Mouse (Mus musculus) kidney, postnatal 0 days (tissue): ENCODE data around the gene Fbxw7. TPM values are rescaled to one million over a fixed set of nuclear protein-coding genes. Genes with fewer than 3 reads are reported as not detected.

ENCODE experiments used
- ATAC-seq: fragments of 200-750 bp; cut with Nextera tagmentation; replicated peaks from 2 replicates; pipeline ENCODE4 v1.8.0; 2017; ENCODE audit warnings: low read depth, moderate number of reproducible peaks, moderate TSS enrichment, moderate library complexity; ENCODE audit not compliant: low FRiP score
- DNase-seq: peaks from one replicate; pipeline ENCODE4 v3.0.0-alpha.2; 2016; ENCODE audit warnings: low spot score
- H3K27ac ChIP-seq: fragments of 300-500 bp; sonication (generic); 2 replicates; pipeline ENCODE4 v1.5.1; 2014; ENCODE audit warnings: mild to moderate bottlenecking
- H3K27me3 ChIP-seq: fragments of 300-500 bp; sonication (generic); 2 replicates; pipeline ENCODE4 v1.6.1; 2014; ENCODE audit warnings: low read length, mixed read lengths; ENCODE audit not compliant: insufficient read depth
- H3K36me3 ChIP-seq: fragments of 300-500 bp; sonication (generic); 2 replicates; pipeline ENCODE4 v1.6.1; 2014; ENCODE audit warnings: low read length, mixed read lengths; ENCODE audit not compliant: insufficient read depth
- H3K4me1 ChIP-seq: fragments of 300-500 bp; sonication (generic); replicated peaks from 2 replicates; pipeline ENCODE4 v1.6.1; 2014; ENCODE audit warnings: antibody characterized with exemption, low read length, mixed read lengths; ENCODE audit not compliant: insufficient read depth
- H3K4me2 ChIP-seq: fragments of 300-500 bp; sonication (generic); 2 replicates; pipeline ENCODE4 v1.6.1; 2014; ENCODE audit warnings: mild to moderate bottlenecking, low read length, moderate library complexity, mixed read lengths
- H3K4me3 ChIP-seq: fragments of 300-500 bp; sonication (generic); replicated peaks from 2 replicates; pipeline ENCODE4 v1.5.1; 2014; ENCODE audit warnings: low read depth, low read length
- H3K9ac ChIP-seq: fragments of 300-500 bp; sonication (generic); 2 replicates; pipeline ENCODE4 v1.6.1; 2014; ENCODE audit warnings: low read depth, low read length
- H3K9me3 ChIP-seq: fragments of 300-500 bp; sonication (generic); replicated peaks from 2 replicates; pipeline ENCODE4 v1.6.1; 2016; ENCODE audit warnings: low read length, inconsistent platforms, mixed read lengths
- CTCF ChIP-seq: IDR thresholded peaks from 2 replicates; pipeline ENCODE4 v1.5.1; 2016; ENCODE audit warnings: antibody characterized with exemption, low read depth, mild to moderate bottlenecking, moderate library complexity
- WGBS: fragments of 180-500 bp; shearing (Covaris S2); extraction: QIAGEN DNeasy Blood & Tissue Kit; methylation state at CpG from one replicate; pipeline ENCODE4 v1.1.7; 2014; 5-methylcytosine and 5-hydroxymethylcytosine counted together
- polyA plus RNA-seq: library from polyadenylated mRNA; unstranded; fragments of >200 nt; fragmentation: Nextera tagmentation; extraction: Ambion mirVana; gene quantifications from 2 replicates; pipeline ENCODE4 v1.2.1, GENCODE M21; 2015

Fbxw7 gene
- polyA plus RNA-seq, result 7.6 and 7.7 TPM in 2 replicates

DNA sequence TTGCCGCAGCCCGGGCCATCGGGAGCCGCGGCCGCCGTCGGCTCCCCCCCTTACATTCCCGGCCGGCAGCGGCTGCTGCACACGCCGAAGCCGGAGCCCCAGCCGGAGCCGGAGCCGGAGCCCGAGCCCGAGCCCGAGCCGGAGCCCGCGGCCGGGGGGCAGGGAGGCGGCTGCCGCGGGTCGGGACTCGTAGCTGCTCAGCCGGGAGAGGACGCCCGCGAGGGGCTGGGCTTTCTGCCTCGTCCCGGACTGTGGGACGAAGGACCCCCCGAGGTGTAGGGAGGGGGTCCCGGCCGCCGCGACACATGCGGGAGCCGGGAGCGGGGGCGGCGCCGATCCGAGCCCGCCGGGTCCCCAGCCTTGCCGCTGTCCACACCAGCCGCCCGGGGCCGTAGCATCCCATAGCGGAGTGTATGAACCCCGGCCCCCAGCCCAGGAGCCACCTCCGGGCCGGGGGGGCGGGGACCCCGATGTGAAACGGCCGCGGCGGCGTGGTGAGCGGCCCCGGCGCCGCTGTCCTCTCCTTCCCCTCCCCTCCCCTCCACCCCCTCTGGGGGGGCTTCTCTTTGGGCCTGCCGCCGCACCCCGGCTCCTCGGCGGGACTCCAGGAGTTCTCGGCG is at the start of gene Fbxw7:
Gene Fbxw7 (plus strand): TSS at position 507 of the 620 bp plus-strand sequence.
- H3K4me3 ChIP-seq, result peak within 1 kb of the TSS; percentile 96
- H3K27me3 ChIP-seq, result no peaks in the 10 kb centered on the region
- no peaks in the 10 kb centered on the region for H3K36me3 ChIP-seq
- DNase-seq (peak; percentile 21), ATAC-seq (peak; percentile 41)
- peak within 1 kb of the TSS; percentile 99 for H3K4me2 ChIP-seq
- peak within 1 kb of the TSS; percentile 73 for H3K9ac ChIP-seq
- H3K4me1 ChIP-seq, result 0 out of 2 replicates have a peak, but pooled peaks cover 4% of the 10 kb centered on the region
- TF ChIP-seq CTCF, result no peak
- H3K27ac ChIP-seq, result peak within 1 kb of the TSS; percentile 93
- under 1% methylated on average over 34 of the region's 76 CpGs for whole genome bisulfite sequencing
- H3K9me3 ChIP-seq, result no peaks in the 10 kb centered on the region

DNA sequence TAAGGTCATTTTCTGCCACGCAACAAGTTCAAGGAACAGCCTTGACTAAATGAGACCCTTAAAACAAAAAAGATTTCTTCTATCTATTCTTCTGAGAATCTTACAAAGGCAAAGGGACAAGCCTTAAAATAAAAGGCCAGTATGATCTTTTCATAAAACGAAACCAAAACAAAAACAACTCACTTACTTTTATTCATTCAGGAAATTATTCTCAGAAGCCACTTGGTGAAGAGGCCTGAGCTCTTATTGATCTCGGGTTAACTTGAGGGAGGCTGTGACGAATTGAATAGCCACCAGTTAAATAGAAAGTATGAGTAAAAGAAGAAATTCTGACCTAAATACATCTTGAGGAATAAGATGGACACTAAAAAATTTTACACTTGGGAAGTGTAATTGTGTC is 46.1 kb upstream of the Fbxw7 start:
- no peak overlapping the region for H3K4me3 ChIP-seq
- DNase-seq (no peak), ATAC-seq (no peak)
- H3K27ac ChIP-seq, result no peak overlapping the region
- H3K4me1 ChIP-seq, result no peaks in the 10 kb centered on the region
- no peaks in the 10 kb centered on the region for H3K36me3 ChIP-seq
- H3K4me2 ChIP-seq, result no peak overlapping the region
- no peaks in the 10 kb centered on the region for H3K9me3 ChIP-seq
- WGBS, result 90% methylated on average over 4 of the region's 4 CpGs
- no peak for TF ChIP-seq CTCF
- H3K9ac ChIP-seq, result no peak overlapping the region
- H3K27me3 ChIP-seq, result no peaks in the 10 kb centered on the region

DNA sequence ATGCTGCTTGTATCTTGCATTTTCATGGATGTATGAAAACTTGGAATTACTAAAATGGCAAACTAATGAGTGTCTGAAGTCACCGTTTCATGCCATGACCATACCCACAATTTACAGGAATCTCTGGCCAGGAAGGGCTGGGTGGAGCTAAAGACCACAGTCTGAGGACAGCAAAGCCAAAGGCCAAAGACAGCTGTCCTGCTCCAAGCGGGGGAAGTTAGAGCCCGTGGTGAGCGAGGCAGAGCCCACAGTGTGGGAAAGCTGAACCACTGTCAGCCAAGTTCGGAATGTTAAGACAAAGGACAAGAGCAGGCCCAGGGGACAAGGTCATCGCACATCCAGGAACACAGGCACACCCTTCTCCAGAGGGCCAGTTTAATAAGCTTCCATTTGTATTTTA is 45.7 kb upstream of the Fbxw7 start:
- Histone ChIP-seq H3K4me3 (no peak overlapping the region), H3K4me2 (no peak overlapping the region), H3K36me3 (no peaks in the 10 kb centered on the region), H3K27me3 (no peaks in the 10 kb centered on the region), H3K9ac (no peak overlapping the region), H3K4me1 (no peaks in the 10 kb centered on the region), H3K27ac (no peak overlapping the region), H3K9me3 (no peaks in the 10 kb centered on the region)
- DNase-seq (no peak), ATAC-seq (no peak)
- WGBS, result 67% methylated on average over 6 of the region's 6 CpGs
- TF ChIP-seq CTCF, result no peak

DNA sequence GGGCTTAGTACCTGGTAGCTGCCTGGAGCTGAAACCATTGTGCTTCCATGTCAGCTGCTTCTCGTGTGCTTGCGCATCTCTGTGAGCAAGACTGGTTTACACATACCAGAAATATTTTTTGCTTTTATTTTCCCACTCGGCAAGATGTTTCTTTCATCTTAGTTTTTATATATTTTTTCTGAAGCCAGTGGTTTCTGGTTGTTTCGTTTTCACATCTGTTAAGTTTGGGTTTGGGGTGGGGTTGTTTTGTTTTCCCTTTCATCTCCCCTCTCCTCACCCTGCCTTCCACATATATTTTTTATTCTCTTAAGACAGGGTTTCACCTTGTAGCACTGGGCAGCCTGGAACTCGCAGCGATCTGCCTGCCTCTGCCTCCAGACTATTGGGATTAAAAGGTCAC is 44.5 kb upstream of the Fbxw7 start:
- Histone ChIP-seq H3K27ac (no peak overlapping the region), H3K36me3 (no peaks in the 10 kb centered on the region), H3K4me3 (no peak overlapping the region), H3K27me3 (no peaks in the 10 kb centered on the region), H3K9me3 (no peaks in the 10 kb centered on the region), H3K4me2 (no peak overlapping the region), H3K9ac (no peak overlapping the region), H3K4me1 (no peaks in the 10 kb centered on the region)
- no peak for TF ChIP-seq CTCF
- DNase-seq (no peak), ATAC-seq (no peak)
- WGBS, result 87% methylated on average over 6 of the region's 6 CpGs

DNA sequence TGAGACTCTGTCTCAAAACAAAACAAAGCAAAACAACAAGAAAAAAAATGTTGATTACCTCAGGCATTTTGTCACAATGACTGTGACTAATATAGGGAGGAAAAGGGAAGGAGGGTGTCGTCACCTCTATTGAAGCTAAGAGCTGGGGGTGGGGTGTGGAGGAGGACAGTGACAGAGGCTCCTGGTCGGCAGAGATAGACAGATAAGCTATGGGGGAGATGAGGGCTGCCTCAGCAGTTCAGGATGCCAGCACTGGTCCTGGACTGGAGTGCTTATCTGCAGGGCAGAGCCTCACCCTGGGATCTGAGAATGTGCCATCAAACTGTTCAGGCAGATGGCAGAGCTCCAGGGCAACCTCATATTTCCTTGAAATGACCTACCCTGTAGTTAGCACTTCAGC is 43.1 kb upstream of the Fbxw7 start:
- no peak for ATAC-seq
- Histone ChIP-seq H3K27ac (no peak overlapping the region), H3K9me3 (no peaks in the 10 kb centered on the region), H3K4me3 (no peak overlapping the region), H3K36me3 (no peaks in the 10 kb centered on the region), H3K9ac (no peak overlapping the region), H3K4me2 (no peak overlapping the region), H3K4me1 (no peaks in the 10 kb centered on the region), H3K27me3 (no peaks in the 10 kb centered on the region)
- 26% methylated on average over 2 of the region's 2 CpGs for WGBS
- TF ChIP-seq CTCF, result no peak
- no peak for DNase-seq

DNA sequence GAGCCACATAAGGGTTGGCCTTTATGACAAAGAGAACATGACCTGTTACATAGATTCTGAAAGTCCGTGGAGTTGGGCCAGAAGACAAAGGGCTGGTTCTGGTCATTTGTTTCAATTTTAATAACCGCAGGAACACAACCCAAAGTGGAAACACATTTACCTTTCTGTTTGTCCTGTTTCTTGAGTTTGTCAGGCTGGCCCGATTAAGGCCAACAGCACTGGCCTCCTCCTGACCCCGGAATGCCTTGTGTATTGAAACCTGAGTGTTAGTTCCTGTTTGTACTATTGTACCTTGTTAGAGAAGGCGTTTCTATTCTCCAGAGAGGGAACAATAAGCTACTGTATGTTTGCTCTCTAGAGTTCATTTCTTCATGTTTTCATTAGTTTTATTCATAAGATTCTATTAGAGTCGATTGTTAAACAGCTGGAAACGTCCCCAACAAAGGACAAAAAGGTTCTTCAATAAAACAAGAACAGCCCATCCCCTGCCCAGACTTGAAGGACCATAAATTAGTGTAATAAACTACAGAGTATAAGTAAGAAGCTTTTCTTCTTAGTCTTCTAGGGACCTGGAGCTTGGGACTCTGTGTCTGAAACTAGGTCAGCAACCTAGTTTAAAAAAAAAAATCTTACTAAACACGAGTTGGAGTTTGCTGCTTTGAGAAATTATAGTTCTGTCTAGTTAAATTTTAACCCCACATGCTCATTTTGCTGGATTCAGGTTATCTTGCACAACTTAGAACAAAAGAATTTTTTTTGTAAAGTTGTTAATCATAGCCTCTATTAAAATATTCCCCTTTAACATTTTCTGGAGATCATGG is 40.6 kb upstream of the Fbxw7 start:
- H3K4me2 ChIP-seq, result no peak overlapping the region
- no peaks in the 10 kb centered on the region for H3K9me3 ChIP-seq
- TF ChIP-seq CTCF, result no peak
- no peak overlapping the region for H3K27ac ChIP-seq
- DNase-seq, result peak; percentile 8
- H3K4me3 ChIP-seq, result no peak overlapping the region
- H3K4me1 ChIP-seq, result no peaks in the 10 kb centered on the region
- ATAC-seq, result no peak
- H3K36me3 ChIP-seq, result no peaks in the 10 kb centered on the region
- no peak overlapping the region for H3K9ac ChIP-seq
- WGBS, result 26% methylated on average over 8 of the region's 8 CpGs
- no peaks in the 10 kb centered on the region for H3K27me3 ChIP-seq
